Mouse (Mus musculus) bone marrow, adult 2 months (tissue): Measurements from ENCODE around the gene Fbxl17.

Source experiments
- CTCF ChIP-seq: fragments of 200-500 bp; IDR thresholded peaks from 2 replicates; pipeline ENCODE4 v1.5.1; 2011; ENCODE audit warnings: low read length, control low read depth; ENCODE audit not compliant: control insufficient read depth, insufficient read depth
- POLR2A ChIP-seq: fragments of 200-500 bp; IDR thresholded peaks from 2 replicates; pipeline ENCODE4 v1.6.1; 2011; ENCODE audit warnings: low read depth, mild to moderate bottlenecking, control low read depth, low read length, borderline replicate concordance; ENCODE audit not compliant: control insufficient read depth

GRCm38 (mm10) chr17:63400640-63401039, 99.2 kb downstream of the Fbxl17 start:
- TF ChIP-seq CTCF (no peak), POLR2A (no peak)
